Mouse (Mus musculus) liver, adult 2 months (tissue): Measurements from ENCODE around the gene Spns2.

ENCODE experiments used
- CTCF ChIP-seq: fragments of 200-500 bp; IDR thresholded peaks from 2 replicates; pipeline ENCODE4 v1.5.1; 2011; ENCODE audit warnings: low read depth, low read length, control low read depth
- POLR2A ChIP-seq: fragments of 200-500 bp; IDR thresholded peaks from 2 replicates; pipeline ENCODE4 v1.6.1; 2011; ENCODE audit warnings: low read length, control low read depth; ENCODE audit not compliant: insufficient read depth; ENCODE audit errors: extremely low read depth

GRCm38 (mm10) chr11:72500139-72500538 lies 10.4 kb upstream of the Spns2 start:
- TF ChIP-seq CTCF (no peak), POLR2A (no peak)
